Mouse (Mus musculus) thymus, adult 2 months (tissue): ENCODE measurements around the gene Vstm2l.

Experiments used
- CTCF ChIP-seq: fragments of 200-500 bp; IDR thresholded peaks from 2 replicates; pipeline ENCODE4 v1.5.1; 2012; ENCODE audit warnings: mild to moderate bottlenecking, control low read depth, low read length, moderate library complexity, borderline replicate concordance; ENCODE audit not compliant: control insufficient read depth, poor library complexity, insufficient read depth; ENCODE audit errors: extremely low read depth
- POLR2A ChIP-seq: fragments of 200-500 bp; IDR thresholded peaks from 2 replicates; pipeline ENCODE4 v1.6.1; 2012; ENCODE audit warnings: mild to moderate bottlenecking, low read length, control low read depth, moderate library complexity; ENCODE audit not compliant: control insufficient read depth, poor library complexity, insufficient read depth; ENCODE audit errors: extremely low read depth

- no peak for TF ChIP-seq CTCF
- TF ChIP-seq POLR2A, result no peak
Measured at GRCm38 (mm10) chr2:157921551-157921950, 7.1 kb downstream of the Vstm2l start.
